Mouse (Mus musculus) ovary, postnatal 10 days (tissue): ENCODE data around the gene Gm609.

Source experiments
- DNase-seq: peaks from one replicate; pipeline ENCODE4 v3.0.0; 2022; ENCODE audit warnings: low spot score

The Gm609 gene

DNA sequence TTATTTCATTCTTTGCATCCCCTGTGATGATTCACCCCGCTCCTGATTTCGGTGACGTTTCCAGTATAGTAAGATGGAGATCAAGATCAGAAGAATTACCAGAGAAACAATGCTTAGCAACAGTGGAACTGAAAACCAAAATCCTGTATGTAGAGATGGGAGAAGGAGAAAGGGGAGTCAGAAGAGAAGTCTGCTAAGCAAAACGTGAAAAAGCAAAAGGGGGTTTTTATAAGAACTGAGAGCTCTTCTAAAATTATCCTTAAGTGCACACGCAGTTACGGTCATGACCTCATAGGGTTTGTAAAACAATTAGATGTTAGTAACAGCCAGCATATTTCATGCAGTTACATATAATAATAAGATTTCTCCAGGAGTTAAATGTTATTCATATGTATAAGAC lies 100.5 kb downstream of the Gm609 start:
- DNase-seq = no peak

DNA sequence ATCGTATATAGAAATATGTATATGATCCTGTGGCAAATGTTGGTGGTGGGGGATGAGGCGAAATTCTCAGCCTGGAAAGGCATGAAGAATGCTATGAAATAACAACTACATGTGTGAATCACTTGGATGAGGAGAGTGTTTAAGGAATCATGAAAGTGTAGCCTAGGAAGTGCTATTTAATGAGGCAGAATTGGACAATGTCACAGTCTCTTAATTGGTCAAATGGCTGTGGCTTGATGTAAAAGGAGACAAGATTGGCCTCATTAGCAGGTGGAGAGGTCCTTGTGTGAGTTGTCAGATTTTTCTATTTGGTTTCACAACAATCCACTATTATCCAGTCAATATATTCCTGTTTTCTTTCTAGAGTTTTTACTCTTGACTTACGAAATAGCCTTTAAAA lies 101.1 kb downstream of the Gm609 start:
- DNase-seq = no peak

DNA sequence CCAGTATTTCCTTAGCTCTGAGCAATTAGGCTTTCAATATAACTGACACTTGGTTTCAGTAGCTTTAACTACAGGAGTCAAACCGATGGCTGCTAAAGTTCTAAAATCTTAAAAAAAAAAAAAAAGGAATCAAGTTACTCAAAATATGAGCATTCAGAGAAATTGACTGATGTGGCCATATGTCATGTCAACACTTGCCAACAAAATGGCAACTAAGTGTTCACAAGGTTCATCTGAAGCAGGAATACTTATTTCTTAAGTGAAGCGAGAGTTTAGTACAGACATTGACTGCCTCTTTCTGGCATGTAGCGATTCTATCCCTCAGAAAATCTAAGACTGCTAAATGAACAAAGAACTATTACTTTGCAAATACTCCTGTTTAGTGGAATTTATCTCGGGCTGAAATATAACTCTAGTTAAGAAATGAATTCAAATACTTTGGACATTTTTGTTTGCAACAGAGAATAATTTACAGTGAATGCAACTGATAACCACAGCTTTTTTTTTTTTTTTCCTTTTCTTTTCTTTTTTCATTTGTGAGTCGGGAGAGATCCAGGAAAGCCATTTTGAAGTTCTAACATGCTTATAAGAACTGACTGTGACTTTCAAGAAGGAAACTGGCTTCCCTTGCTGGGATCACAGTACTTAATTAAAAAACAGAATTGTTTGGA lies 102.3 kb downstream of the Gm609 start:
- DNase-seq = no peak

DNA sequence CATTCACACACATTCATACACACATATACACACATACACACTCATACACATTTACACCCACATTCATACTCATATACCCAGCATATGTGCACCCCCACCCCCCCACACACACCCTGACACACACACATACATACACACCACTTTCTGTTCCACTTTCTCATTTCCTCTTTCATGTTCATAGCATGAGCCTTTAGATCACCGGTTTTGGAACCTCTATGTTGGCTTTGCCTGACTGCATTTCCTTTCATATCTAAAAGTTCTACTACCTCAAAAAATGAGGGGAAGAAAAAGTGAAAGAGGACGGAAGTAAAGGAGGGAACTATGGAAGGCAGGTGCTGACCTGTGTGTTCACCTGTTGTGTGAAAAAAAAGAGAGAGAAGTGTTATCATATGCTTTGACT lies 102.9 kb downstream of the Gm609 start:
- no peak for DNase-seq

DNA sequence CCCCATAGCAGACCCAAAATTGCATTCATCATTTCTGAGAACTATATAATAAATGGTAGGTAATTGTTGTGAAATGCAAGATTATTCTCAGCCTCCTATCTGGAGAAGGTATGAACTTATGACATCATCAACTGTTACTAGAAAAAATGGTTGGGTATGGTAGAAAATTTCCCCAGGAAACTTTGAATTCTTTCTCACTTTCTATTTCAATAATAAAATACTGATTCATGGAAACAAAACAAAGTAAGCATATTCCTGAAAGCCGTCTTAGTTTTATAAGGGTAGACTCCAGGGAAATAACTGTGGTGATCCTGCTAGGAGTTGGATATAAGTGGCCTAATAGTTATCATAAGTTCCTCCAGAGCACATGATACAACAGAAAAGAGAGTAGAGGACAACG lies 103.7 kb downstream of the Gm609 start:
- no peak for DNase-seq

DNA sequence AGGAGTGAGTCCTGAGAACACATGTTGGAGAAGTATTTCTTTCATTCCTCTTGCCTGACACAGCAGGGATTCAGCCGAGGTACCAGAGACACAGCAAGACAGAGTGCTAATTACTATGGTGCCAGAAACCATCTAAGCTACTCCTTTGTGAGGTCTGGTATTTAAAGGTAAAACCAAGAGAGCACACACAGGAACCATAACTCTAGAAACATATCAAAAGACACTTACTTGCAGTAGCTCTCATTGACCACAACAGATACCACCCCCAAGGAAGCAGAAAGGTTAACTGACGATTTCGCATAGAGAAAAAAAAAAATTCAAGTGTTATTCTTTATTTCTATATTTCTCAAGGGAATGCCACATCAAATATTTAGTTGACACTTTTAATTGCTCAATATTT lies 111.0 kb downstream of the Gm609 start:
- no peak for DNase-seq

DNA sequence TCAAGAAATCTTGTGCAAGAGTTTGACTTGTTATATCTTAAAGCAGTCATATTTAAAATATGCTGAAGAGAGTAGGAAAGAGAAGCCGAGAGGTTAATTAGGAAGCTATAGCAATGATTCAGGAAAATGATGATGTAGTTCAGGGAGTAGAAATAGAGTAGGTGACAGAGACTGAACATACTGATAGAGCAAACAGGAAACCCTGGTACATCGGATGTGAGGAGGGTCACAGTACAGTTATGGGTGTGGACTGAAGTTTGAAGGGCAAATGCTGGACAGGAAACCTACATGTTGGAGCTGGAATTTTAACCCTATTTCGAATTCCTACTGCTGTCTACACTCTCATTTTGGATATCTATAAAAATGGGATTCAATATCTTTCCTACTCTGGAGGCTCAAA lies 113.8 kb downstream of the Gm609 start:
- DNase-seq = no peak

DNA sequence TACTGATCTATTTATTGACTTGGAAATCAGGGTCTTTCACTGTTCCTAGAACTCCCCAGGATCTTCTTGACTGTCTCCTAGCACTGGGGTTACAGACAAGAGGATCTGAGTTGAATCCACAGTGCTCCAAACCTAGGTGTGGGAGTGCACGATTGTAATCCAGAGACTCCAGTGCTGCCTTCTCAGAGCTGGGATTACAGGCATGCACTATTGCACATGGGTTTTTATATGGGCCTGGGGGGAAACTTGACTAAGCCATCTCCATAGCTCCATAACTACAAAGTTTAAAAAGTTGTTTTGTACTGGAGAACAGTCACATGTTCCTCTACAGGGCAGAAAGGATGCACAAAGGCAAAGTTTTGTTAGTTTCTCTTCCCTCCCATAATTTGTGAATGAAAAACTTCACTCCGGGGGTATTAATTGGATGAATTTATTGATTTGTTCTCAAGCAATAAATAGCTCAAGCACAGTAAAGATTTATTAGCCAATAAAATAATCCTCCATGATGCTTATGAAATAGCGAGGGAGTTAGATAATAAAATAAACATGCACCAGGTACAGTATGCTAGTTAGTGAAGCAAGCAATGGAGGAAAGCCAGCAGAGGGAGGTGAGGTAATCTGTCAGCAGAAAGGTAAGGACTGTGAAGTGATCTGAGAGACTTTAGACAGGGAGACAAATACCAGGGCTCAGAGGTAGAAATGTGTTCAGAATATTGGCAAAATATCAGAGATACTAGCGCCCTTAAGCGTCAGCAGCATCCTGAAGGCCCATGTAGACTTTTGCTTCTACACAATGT lies 114.4 kb downstream of the Gm609 start:
- no peak for DNase-seq

DNA sequence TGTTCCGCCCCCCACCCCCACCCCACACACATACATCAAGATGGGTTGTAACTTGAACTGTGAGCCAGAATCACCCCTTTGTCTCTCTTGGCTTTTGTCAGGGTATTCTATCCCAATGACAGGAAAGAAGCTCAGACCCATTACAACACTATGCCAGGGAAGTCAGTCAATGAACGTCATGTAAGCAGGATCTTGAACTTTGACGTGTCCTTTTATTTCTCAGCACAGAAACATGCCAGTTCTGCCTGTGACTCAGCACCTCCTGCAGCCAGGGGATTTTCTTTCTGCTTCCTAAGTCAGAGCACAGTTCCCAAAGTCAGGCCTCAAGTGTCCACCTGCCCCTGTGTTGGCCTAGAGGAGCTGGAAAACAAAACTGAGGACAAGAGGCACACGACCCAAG lies 115.4 kb downstream of the Gm609 start:
- DNase-seq = no peak

DNA sequence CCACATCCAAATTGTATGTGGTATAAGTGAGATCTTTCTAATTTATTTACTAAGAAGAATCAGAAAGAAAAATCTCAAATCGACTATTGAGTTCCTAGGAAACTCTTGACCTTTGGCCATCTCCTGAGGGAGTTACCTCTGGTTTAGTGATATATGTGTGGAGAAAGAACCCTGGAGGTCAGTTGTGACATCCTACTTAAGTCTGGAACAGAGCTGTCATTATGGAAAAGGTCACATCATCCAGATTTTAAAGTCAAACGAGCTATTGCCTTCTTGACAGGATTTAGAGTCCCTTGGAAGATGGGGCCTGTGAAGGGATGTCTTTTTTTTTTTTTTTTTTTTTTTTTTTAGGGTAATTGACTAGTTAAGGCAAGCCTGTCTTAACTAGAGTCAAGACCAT lies 116.0 kb downstream of the Gm609 start:
- no peak for DNase-seq

DNA sequence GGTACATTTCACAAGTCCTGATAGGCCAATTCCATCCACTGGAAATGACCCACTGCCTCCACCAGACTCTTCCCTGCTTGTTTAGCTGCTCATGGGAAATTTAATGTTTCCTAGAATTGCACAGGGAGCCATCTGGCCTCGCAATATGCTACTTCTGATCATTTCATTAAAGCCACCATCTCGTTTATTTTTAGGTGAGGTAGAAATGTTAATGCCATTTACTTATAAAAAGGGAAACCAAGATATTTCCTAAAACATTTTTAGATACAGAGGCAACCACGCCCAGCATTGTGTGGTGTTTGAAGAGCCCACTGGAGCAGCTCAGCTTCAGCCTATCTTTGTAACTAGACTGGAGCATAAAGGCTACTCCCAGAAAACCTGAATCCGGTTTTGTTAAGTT lies 116.5 kb downstream of the Gm609 start:
- DNase-seq = no peak

DNA sequence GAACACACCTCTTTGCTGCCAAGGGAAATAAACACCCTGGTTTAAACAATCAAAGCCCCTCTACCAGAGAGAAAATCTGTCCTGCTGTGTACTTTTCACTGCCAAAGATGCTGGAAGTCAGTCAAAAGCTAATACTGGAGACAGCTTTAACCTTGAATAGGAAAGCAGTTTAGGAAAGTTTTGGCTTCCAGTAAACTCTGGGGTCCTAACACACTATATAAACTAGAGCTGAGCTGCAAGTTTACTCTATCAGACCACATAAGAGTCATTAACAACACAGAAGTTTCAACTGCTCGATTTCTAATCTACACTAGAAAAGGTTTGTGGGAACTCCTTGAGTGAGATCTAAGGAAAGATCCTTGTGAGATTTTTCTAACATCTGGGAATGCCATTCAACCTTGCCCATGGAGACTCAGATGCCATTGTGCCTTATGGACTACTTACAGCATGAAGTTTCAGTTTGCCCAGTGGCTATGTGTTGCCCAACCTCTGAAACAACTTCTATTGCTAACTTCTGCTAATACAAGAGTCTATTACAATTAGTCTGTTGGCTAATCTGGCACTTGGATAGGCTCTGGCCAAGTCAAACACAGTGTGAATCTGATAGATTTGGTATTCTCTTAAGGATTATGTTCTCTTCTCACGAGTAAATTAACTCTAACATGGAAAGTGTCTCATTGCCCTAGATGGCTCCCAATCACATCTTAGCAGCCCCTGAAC lies 117.1 kb downstream of the Gm609 start:
- DNase-seq = no peak

DNA sequence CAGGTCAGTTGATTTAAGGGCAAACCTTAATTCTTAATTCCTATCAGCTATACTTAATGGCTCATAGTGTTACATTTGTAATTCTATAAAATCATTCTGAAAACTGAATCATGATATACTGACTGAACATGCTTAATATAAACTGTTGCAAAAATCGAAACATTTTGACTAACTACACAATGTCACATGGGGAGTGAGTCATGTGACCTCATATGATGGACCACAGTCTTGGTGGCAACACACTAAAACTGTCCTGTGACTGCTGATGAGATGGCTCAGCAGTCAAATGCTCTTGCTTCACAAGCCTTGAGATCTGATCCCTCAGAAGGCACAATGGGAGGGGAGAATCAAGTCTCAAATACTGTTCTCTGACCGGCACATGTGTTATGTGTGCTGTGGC lies 118.7 kb downstream of the Gm609 start:
- DNase-seq = no peak

DNA sequence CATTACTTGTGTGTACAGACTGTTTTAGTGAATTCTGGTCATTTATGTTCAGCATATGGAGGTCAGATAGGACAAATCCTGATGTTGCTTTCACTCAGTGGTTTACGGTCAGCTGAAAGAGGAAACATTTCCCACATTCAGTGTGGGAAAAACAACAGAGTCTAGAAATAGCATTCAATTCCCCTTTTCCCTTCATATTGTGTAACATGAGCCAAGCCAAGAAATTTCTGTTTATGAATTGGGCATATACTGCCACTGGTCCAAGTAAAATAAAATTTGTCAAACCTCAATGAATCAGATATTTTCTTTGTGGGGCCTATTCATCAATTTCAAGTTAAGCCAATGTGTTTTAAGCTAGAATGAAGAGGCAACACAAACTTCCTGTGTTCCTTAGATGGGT lies 121.7 kb downstream of the Gm609 start:
- DNase-seq = no peak

DNA sequence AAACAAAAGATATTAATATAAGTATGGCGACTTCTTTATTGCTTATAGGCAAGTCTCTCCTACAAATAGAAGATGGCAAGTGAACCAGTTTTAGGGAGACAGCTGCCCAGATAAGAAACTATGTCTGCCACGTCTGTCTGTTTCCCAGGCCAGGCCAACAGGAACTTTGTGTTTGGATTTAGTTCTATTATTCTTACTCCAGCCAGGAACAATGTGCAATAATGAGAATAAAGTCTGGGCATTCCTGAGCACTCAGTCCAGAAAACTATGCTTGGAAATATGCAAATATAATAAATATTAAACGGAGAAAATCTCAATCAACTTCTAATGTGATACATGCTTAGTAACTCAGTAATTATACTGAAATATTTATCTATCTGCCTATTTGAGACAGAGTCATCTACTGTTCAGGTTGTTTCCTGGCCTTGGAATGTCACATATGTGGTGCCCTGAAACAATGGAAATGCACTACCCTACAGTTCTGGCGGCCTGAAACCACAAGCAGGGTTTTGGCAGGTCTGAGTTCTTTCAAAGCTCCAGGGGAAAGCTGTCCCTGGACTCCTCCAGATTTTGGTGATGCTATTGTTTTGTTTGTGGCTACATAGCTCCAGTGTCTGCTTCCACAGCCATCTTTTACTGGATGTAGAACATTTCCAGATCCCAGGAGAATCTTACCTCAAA lies 123.3 kb downstream of the Gm609 start:
- no peak for DNase-seq

DNA sequence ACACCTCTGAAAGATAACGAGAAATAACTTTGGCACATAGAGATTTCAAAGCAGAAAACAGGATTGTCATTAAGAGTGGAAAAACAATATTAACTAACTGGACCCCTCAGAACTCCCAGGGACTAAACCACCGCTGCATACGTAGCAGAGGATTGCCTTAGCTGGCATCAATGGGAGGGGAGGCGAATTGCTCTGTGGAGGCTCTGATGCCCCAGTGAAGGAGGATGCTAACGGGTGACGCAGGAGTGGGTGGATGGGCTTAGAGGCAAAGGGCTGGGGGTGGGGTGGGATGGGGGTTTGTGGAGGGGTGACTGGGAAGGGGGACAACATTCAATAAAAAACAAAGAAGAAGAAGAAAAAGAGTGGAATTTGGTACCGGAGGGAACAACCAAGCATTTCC lies 126.7 kb downstream of the Gm609 start:
- DNase-seq = no peak

DNA sequence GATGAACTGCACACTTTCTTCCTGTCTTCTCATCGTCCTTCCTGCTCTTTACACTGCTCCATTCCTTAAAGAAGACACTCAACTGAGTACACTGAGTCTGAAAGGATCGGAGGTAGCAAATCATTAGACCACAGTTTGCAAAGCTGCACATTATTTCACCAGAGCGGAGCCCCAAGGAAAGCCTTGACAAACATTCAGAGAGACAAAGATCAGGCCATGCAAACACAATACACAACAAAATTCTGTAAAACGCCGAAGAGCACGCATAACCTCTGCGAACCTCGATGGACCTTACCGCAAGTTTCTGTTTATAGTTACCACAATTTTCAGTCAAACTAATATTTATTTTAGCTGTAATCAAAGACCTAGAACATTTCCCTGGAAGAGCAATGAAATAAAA lies 127.4 kb downstream of the Gm609 start:
- no peak for DNase-seq

DNA sequence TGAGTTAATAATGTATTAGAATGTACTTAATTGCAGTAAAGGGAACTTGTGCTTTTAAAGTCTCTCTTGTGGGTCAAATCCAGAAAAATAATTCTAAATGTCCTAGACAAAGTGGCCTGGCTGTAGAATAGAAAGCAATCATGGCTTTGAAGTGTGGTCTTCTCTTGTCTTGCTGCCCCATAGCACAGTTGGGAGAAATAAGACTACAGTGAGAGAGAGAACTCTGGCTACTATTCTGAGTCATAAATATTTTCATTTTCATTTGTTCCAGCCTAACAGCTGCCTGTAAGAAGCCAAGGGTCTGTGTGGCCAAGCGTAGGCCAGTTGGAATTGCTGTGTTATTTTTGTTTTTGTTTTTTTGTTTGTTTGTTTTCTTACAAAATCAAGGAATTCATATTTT lies 128.1 kb downstream of the Gm609 start:
- no peak for DNase-seq

DNA sequence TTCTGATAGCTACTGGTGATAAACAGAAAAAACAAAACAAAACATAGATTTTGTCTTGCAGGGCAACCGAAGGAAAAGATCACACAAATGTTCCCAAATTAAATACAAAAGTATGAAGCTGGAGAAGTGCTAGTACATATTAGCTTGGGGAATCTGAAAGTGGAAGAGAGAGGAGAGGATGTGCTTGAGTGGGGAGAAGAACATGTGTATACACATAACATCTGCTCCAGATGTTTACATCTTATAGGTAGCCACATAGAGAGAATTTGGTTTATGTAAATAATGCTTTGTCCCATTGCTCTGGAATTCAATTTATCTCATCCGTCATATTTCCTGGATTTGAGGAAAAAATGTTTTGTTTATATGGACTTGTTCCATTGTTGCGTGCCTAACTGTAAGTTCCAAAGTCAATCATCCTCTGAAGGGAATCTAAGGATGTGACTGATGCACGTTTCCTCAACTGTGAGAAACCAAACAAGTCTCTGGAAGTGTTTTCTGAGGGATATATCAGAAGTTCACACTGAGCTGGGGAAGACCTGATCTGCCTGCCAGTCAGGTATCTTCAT lies 129.2 kb downstream of the Gm609 start:
- no peak for DNase-seq
